Mouse (Mus musculus): ENCODE measurements at regions not wholly inside any gene's neighbourhood (a gene's known extent, or its start where the extent isn't known, plus 50 kb on each side); places are given as distances from the start of the nearest gene placed in this dataset.
A peak's percentile ranks its signal among the peaks of the same experiment; 100 is the strongest.

GRCm38 (mm10) chr1:14513662-14514061, 1579.5 kb downstream of the 4930444P10Rik start:
- peak; percentile 37 for DNase-seq (ENCODE audit: low read depth)

GRCm38 (mm10) chr1:14512481-14513285, 1580.4 kb downstream of the 4930444P10Rik start:
- peak; percentile 65 for DNase-seq (ENCODE audit: low read depth)

- no peak for DNase-seq (ENCODE audit: low read depth)
Observed at GRCm38 (mm10) chr1:14506831-14507690, 1586.1 kb downstream of the 4930444P10Rik start.

- DNase-seq (ENCODE audit: low read depth), result no peak
Observed at GRCm38 (mm10) chr1:14506201-14506830, 1586.8 kb downstream of the 4930444P10Rik start.

GRCm38 (mm10) chr1:14505741-14506140, 1587.4 kb downstream of the 4930444P10Rik start:
- DNase-seq (ENCODE audit: low read depth), result no peak

GRCm38 (mm10) chr1:14504767-14505343, 1588.3 kb downstream of the 4930444P10Rik start:
- no peak for DNase-seq (ENCODE audit: low read depth)

GRCm38 (mm10) chr1:14503881-14504742, 1589.0 kb downstream of the 4930444P10Rik start:
- DNase-seq (ENCODE audit: low read depth), result no peak

GRCm38 (mm10) chr1:14503193-14503800, 1589.8 kb downstream of the 4930444P10Rik start:
- DNase-seq (ENCODE audit: low read depth), result no peak

- DNase-seq (ENCODE audit: low read depth), result no peak
Observed at GRCm38 (mm10) chr1:14499105-14499504, 1594.0 kb downstream of the 4930444P10Rik start.

- peak; percentile 66 for DNase-seq (ENCODE audit: low read depth)
Observed at GRCm38 (mm10) chr1:14490026-14490425, 1603.1 kb downstream of the 4930444P10Rik start.

GRCm38 (mm10) chr1:14487708-14488127, 1605.4 kb downstream of the 4930444P10Rik start:
- DNase-seq (ENCODE audit: low read depth), result no peak

- no peak for DNase-seq (ENCODE audit: low read depth)
Observed at GRCm38 (mm10) chr1:14485746-14486145, 1607.4 kb downstream of the 4930444P10Rik start.

GRCm38 (mm10) chr1:14484121-14484916, 1608.8 kb downstream of the 4930444P10Rik start:
- DNase-seq (ENCODE audit: low read depth), result peak; percentile 87

GRCm38 (mm10) chr1:14472294-14472693, 1620.8 kb downstream of the 4930444P10Rik start:
- DNase-seq (ENCODE audit: low read depth), result no peak

GRCm38 (mm10) chr1:14471551-14471950, 1621.6 kb downstream of the 4930444P10Rik start:
- no peak for DNase-seq (ENCODE audit: low read depth)

- peak; percentile 50 for DNase-seq (ENCODE audit: low read depth)
Observed at GRCm38 (mm10) chr1:14464788-14465482, 1628.2 kb downstream of the 4930444P10Rik start.

- peak; percentile 28 for DNase-seq (ENCODE audit: low read depth)
Observed at GRCm38 (mm10) chr1:14462496-14462895, 1630.6 kb downstream of the 4930444P10Rik start.

- peak; percentile 59 for DNase-seq (ENCODE audit: low read depth)
Observed at GRCm38 (mm10) chr1:14460811-14461210, 1632.3 kb downstream of the 4930444P10Rik start.

- no peak for DNase-seq (ENCODE audit: low read depth)
Observed at GRCm38 (mm10) chr1:14429326-14429725, 1663.8 kb downstream of the 4930444P10Rik start.
